Mouse (Mus musculus): Measurements from ENCODE around the gene Ninj2. TPM values are rescaled to one million over a fixed set of nuclear protein-coding genes. Genes with fewer than 3 reads are reported as not detected.

The Ninj2 gene
- total and polyA plus RNA-seq, 2 experiments from 2014 or later, result 27.4 TPM; not detected in 1

- TF ChIP-seq EP300 (IDR thresholded peaks at IDR 0.05; ENCODE audit: low read depth), result no peak
- TF ChIP-seq CTCF (IDR thresholded peaks at IDR 0.05; ENCODE audit: low read depth), result no peak
- 83% methylated on average over 4 of the region's 4 CpGs for WGBS
- no peak for DNase-seq (ENCODE audit: low spot score)
- Histone ChIP-seq H3K27ac (ENCODE audit: low read depth) (no peak overlapping the region), H3K4me1 (ENCODE audit: control insufficient read depth, insufficient read depth) (peaks cover 19% of the 10 kb centered on the region), H3K27me3 (ENCODE audit: control insufficient read depth, insufficient read depth, low read length) (no peaks in the 10 kb centered on the region), H3K9me3 (replicated peaks; ENCODE audit: control insufficient read depth, low read length) (no peaks in the 10 kb centered on the region), H3K4me2 (ENCODE audit: low read depth, low read length) (no peak overlapping the region), H3K9ac (replicated peaks; ENCODE audit: low read depth, low read length) (no peak overlapping the region), H3K36me3 (replicated peaks; ENCODE audit: control insufficient read depth, insufficient read depth, low read length) (no peaks in the 10 kb centered on the region), H3K4me3 (ENCODE audit: low read depth, low read length) (no peak overlapping the region)
- no peak for ATAC-seq (ENCODE audit: insufficient read depth, low read depth)
These were observed 62.4 kb downstream of the Ninj2 start for GRCm38 (mm10) chr6:120155510-120155909.

GRCm38 (mm10) chr6:120157479-120157878 lies 64.3 kb downstream of the Ninj2 start:
- TF ChIP-seq CTCF (IDR thresholded peaks at IDR 0.05; ENCODE audit: low read depth), result no peak
- TF ChIP-seq EP300 (IDR thresholded peaks at IDR 0.05; ENCODE audit: low read depth), result no peak
- no peak for ATAC-seq (ENCODE audit: insufficient read depth, low read depth)
- H3K36me3 ChIP-seq (replicated peaks; ENCODE audit: control insufficient read depth, insufficient read depth, low read length), result no peaks in the 10 kb centered on the region
- no peak overlapping the region for H3K4me3 ChIP-seq (ENCODE audit: low read depth, low read length)
- peaks cover 18% of the 10 kb centered on the region for H3K4me1 ChIP-seq (ENCODE audit: control insufficient read depth, insufficient read depth)
- H3K9me3 ChIP-seq (replicated peaks; ENCODE audit: control insufficient read depth, low read length), result no peaks in the 10 kb centered on the region
- H3K27ac ChIP-seq (ENCODE audit: low read depth), result no peak overlapping the region
- no peaks in the 10 kb centered on the region for H3K27me3 ChIP-seq (ENCODE audit: control insufficient read depth, insufficient read depth, low read length)
- H3K4me2 ChIP-seq (ENCODE audit: low read depth, low read length), result no peak overlapping the region
- 66% methylated on average over 6 of the region's 6 CpGs for WGBS
- no peak for DNase-seq (ENCODE audit: low spot score)
- H3K9ac ChIP-seq (replicated peaks; ENCODE audit: low read depth, low read length), result no peak overlapping the region

GRCm38 (mm10) chr6:120159133-120159901 lies 66.2 kb downstream of the Ninj2 start:
- no peaks in the 10 kb centered on the region for H3K27me3 ChIP-seq (ENCODE audit: control insufficient read depth, insufficient read depth, low read length)
- no peak overlapping the region for H3K4me3 ChIP-seq (ENCODE audit: low read depth, low read length)
- H3K4me2 ChIP-seq (ENCODE audit: low read depth, low read length), result 0 out of 2 replicates have a peak overlapping the region, but pooled peaks have one; percentile 3
- H3K9me3 ChIP-seq (replicated peaks; ENCODE audit: control insufficient read depth, low read length), result no peaks in the 10 kb centered on the region
- TF ChIP-seq CTCF (IDR thresholded peaks at IDR 0.05; ENCODE audit: low read depth) (no peak), EP300 (IDR thresholded peaks at IDR 0.05; ENCODE audit: low read depth) (peak; percentile 86)
- H3K27ac ChIP-seq (ENCODE audit: low read depth), result peak overlapping the region; percentile 94
- no peaks in the 10 kb centered on the region for H3K36me3 ChIP-seq (replicated peaks; ENCODE audit: control insufficient read depth, insufficient read depth, low read length)
- 22% methylated on average over 9 of the region's 9 CpGs for WGBS
- ATAC-seq (ENCODE audit: insufficient read depth, low read depth) (peak; percentile 75), DNase-seq (ENCODE audit: low spot score) (peak; percentile 83)
- H3K9ac ChIP-seq (replicated peaks; ENCODE audit: low read depth, low read length), result 0 out of 2 replicates have a peak overlapping the region, but pooled peaks have one; percentile 19
- H3K4me1 ChIP-seq (ENCODE audit: control insufficient read depth, insufficient read depth), result peaks cover 18% of the 10 kb centered on the region

- no peak for TF ChIP-seq CTCF (IDR thresholded peaks at IDR 0.05; ENCODE audit: low read depth)
- no peak for TF ChIP-seq EP300 (IDR thresholded peaks at IDR 0.05; ENCODE audit: low read depth)
- peaks cover 25% of the 10 kb centered on the region for H3K4me1 ChIP-seq (ENCODE audit: control insufficient read depth, insufficient read depth)
- H3K36me3 ChIP-seq (replicated peaks; ENCODE audit: control insufficient read depth, insufficient read depth, low read length), result no peaks in the 10 kb centered on the region
- 64% methylated on average over 6 of the region's 6 CpGs for WGBS
- no peak overlapping the region for H3K27ac ChIP-seq (ENCODE audit: low read depth)
- H3K27me3 ChIP-seq (ENCODE audit: control insufficient read depth, insufficient read depth, low read length), result no peaks in the 10 kb centered on the region
- H3K9ac ChIP-seq (replicated peaks; ENCODE audit: low read depth, low read length), result no peak overlapping the region
- H3K4me2 ChIP-seq (ENCODE audit: low read depth, low read length), result no peak overlapping the region
- H3K4me3 ChIP-seq (ENCODE audit: low read depth, low read length), result no peak overlapping the region
- DNase-seq (ENCODE audit: low spot score) (no peak), ATAC-seq (ENCODE audit: insufficient read depth, low read depth) (no peak)
- no peaks in the 10 kb centered on the region for H3K9me3 ChIP-seq (replicated peaks; ENCODE audit: control insufficient read depth, low read length)
These were observed 69.8 kb downstream of the Ninj2 start for GRCm38 (mm10) chr6:120162928-120163327.

GRCm38 (mm10) chr6:120164765-120165164 lies 71.6 kb downstream of the Ninj2 start:
- Histone ChIP-seq H3K4me1 (ENCODE audit: control insufficient read depth, insufficient read depth) (peaks cover 8% of the 10 kb centered on the region), H3K4me3 (ENCODE audit: low read depth, low read length) (no peak overlapping the region), H3K27me3 (ENCODE audit: control insufficient read depth, insufficient read depth, low read length) (no peaks in the 10 kb centered on the region), H3K9me3 (replicated peaks; ENCODE audit: control insufficient read depth, low read length) (no peaks in the 10 kb centered on the region), H3K9ac (replicated peaks; ENCODE audit: low read depth, low read length) (no peak overlapping the region), H3K4me2 (ENCODE audit: low read depth, low read length) (no peak overlapping the region), H3K36me3 (replicated peaks; ENCODE audit: control insufficient read depth, insufficient read depth, low read length) (no peaks in the 10 kb centered on the region), H3K27ac (ENCODE audit: low read depth) (no peak overlapping the region)
- ATAC-seq (ENCODE audit: insufficient read depth, low read depth), result no peak
- TF ChIP-seq EP300 (IDR thresholded peaks at IDR 0.05; ENCODE audit: low read depth), result no peak
- TF ChIP-seq CTCF (IDR thresholded peaks at IDR 0.05; ENCODE audit: low read depth), result no peak
- WGBS, result 87% methylated on average over 4 of the region's 4 CpGs
- DNase-seq (ENCODE audit: low spot score), result no peak

Measured in heart, postnatal 0 days (tissue).